Mouse (Mus musculus): ENCODE results near the gene Capn11. TPM values are rescaled to one million over a fixed set of nuclear protein-coding genes. Genes with fewer than 3 reads are reported as not detected.
A peak's percentile ranks its signal among the peaks of the same experiment; 100 is the strongest.

The Capn11 gene
- total and polyA plus RNA-seq, 2 experiments from 2014 or later: 1.3 to 1.5 TPM

GRCm38 (mm10) chr17:45584096-45584896 is 74.8 kb downstream of the Capn11 start:
- Histone ChIP-seq H3K27ac (ENCODE audit: low read depth, low read length) (peak overlapping the region; percentile 71), H3K27me3 (ENCODE audit: insufficient read depth, low read length) (no peaks in the 10 kb centered on the region), H3K9me3 (ENCODE audit: low read length) (no peaks in the 10 kb centered on the region), H3K4me3 (ENCODE audit: low read depth, low read length) (no peak overlapping the region), H3K4me1 (ENCODE audit: insufficient read depth) (no peaks in the 10 kb centered on the region), H3K4me2 (ENCODE audit: low read depth) (no peak overlapping the region), H3K9ac (peak overlapping the region; percentile 14; the same call in 1 of the 2 replicates), H3K36me3 (ENCODE audit: insufficient read depth) (peaks cover 13% of the 10 kb centered on the region; the same call in 1 of the 2 replicates)
- peak; percentile 74 for DNase-seq
- peak; percentile 74 for ATAC-seq
- WGBS: 31% methylated on average over 12 of the region's 12 CpGs
- TF ChIP-seq CTCF (IDR thresholded peaks at IDR 0.05; ENCODE audit: low read depth): no peak

GRCm38 (mm10) chr17:45582715-45583355 is 76.3 kb downstream of the Capn11 start:
- ATAC-seq (no peak), DNase-seq (no peak)
- peaks cover 9% of the 10 kb centered on the region; the same call in 1 of the 2 replicates for H3K36me3 ChIP-seq (ENCODE audit: insufficient read depth)
- no peak overlapping the region for H3K4me3 ChIP-seq (ENCODE audit: low read depth, low read length)
- no peaks in the 10 kb centered on the region for H3K9me3 ChIP-seq (ENCODE audit: low read length)
- H3K27ac ChIP-seq (ENCODE audit: low read depth, low read length): no peak overlapping the region
- H3K27me3 ChIP-seq (ENCODE audit: insufficient read depth, low read length): no peaks in the 10 kb centered on the region
- no peak overlapping the region for H3K4me2 ChIP-seq (ENCODE audit: low read depth)
- H3K4me1 ChIP-seq (ENCODE audit: insufficient read depth): no peaks in the 10 kb centered on the region
- H3K9ac ChIP-seq: no peak overlapping the region
- 79% methylated on average over 6 of the region's 6 CpGs for WGBS
- TF ChIP-seq CTCF (IDR thresholded peaks at IDR 0.05; ENCODE audit: low read depth): peak; percentile 73

- Histone ChIP-seq H3K27me3 (ENCODE audit: insufficient read depth, low read length) (no peaks in the 10 kb centered on the region), H3K4me3 (ENCODE audit: low read depth, low read length) (no peak overlapping the region), H3K36me3 (ENCODE audit: insufficient read depth) (peaks cover 9% of the 10 kb centered on the region; the same call in 1 of the 2 replicates), H3K27ac (ENCODE audit: low read depth, low read length) (no peak overlapping the region), H3K9ac (no peak overlapping the region), H3K9me3 (ENCODE audit: low read length) (no peaks in the 10 kb centered on the region), H3K4me1 (ENCODE audit: insufficient read depth) (no peaks in the 10 kb centered on the region), H3K4me2 (ENCODE audit: low read depth) (no peak overlapping the region)
- no peak for TF ChIP-seq CTCF (IDR thresholded peaks at IDR 0.05; ENCODE audit: low read depth)
- ATAC-seq (no peak), DNase-seq (no peak)
- 97% methylated on average over 6 of the region's 6 CpGs for WGBS
Measured at GRCm38 (mm10) chr17:45582188-45582587, 76.9 kb downstream of the Capn11 start.

GRCm38 (mm10) chr17:45581567-45581983 is 77.5 kb downstream of the Capn11 start:
- no peak overlapping the region for H3K4me2 ChIP-seq (ENCODE audit: low read depth)
- no peaks in the 10 kb centered on the region for H3K4me1 ChIP-seq (ENCODE audit: insufficient read depth)
- no peaks in the 10 kb centered on the region for H3K9me3 ChIP-seq (ENCODE audit: low read length)
- TF ChIP-seq CTCF (IDR thresholded peaks at IDR 0.05; ENCODE audit: low read depth): peak; percentile 85
- no peak overlapping the region for H3K4me3 ChIP-seq (ENCODE audit: low read depth, low read length)
- 10% methylated on average over 2 of the region's 2 CpGs for WGBS
- H3K36me3 ChIP-seq (ENCODE audit: insufficient read depth): 0 out of 2 replicates have a peak, but pooled peaks cover 5% of the 10 kb centered on the region
- no peaks in the 10 kb centered on the region for H3K27me3 ChIP-seq (ENCODE audit: insufficient read depth, low read length)
- no peak overlapping the region for H3K9ac ChIP-seq
- H3K27ac ChIP-seq (ENCODE audit: low read depth, low read length): no peak overlapping the region
- ATAC-seq (no peak), DNase-seq (peak; percentile 81)

- H3K4me1 ChIP-seq (ENCODE audit: insufficient read depth): no peaks in the 10 kb centered on the region
- no peaks in the 10 kb centered on the region for H3K9me3 ChIP-seq (ENCODE audit: low read length)
- DNase-seq: no peak
- no peak overlapping the region for H3K27ac ChIP-seq (ENCODE audit: low read depth, low read length)
- no peaks in the 10 kb centered on the region for H3K27me3 ChIP-seq (ENCODE audit: insufficient read depth, low read length)
- H3K4me2 ChIP-seq (ENCODE audit: low read depth): no peak overlapping the region
- no peak overlapping the region; the same call in 1 of the 2 replicates for H3K9ac ChIP-seq
- WGBS: 46% methylated on average over 12 of the region's 12 CpGs
- no peak for ATAC-seq
- H3K4me3 ChIP-seq (ENCODE audit: low read depth, low read length): no peak overlapping the region
- no peak for TF ChIP-seq CTCF (IDR thresholded peaks at IDR 0.05; ENCODE audit: low read depth)
- H3K36me3 ChIP-seq (ENCODE audit: insufficient read depth): 0 out of 2 replicates have a peak, but pooled peaks cover 5% of the 10 kb centered on the region
Measured at GRCm38 (mm10) chr17:45580958-45581477, 78.1 kb downstream of the Capn11 start.

Other genes with a start within 250 kb of the Capn11 start
- gene Cdc5l, start 225.6 kb downstream of the Capn11 start, total RNA-seq (2014; rRNA removed): 49.5 and 72.6 TPM in 2 replicates
- gene Cdc5l, start 225.6 kb downstream of the Capn11 start, polyA plus RNA-seq (2015; fragmentation: Nextera tagmentation; extraction: Ambion mirVana): 46.9 and 55.3 TPM in 2 replicates
- gene Spats1, start 183.9 kb downstream of the Capn11 start, total RNA-seq (2014; rRNA removed): 0.92 and 1.6 TPM in 2 replicates
- 1.3 and 2.7 TPM in 2 replicates for gene Spats1, start 183.9 kb downstream of the Capn11 start, polyA plus RNA-seq (2015; fragmentation: Nextera tagmentation; extraction: Ambion mirVana)
- 19.2 and 20.8 TPM in 2 replicates for gene Aars2, start 152.5 kb downstream of the Capn11 start, total RNA-seq (2014; rRNA removed)
- 10.9 and 12.0 TPM in 2 replicates for gene Aars2, start 152.5 kb downstream of the Capn11 start, polyA plus RNA-seq (2015; fragmentation: Nextera tagmentation; extraction: Ambion mirVana)
- gene Tcte1, start 135.9 kb downstream of the Capn11 start, total RNA-seq (2014; rRNA removed): 1.0 and 1.4 TPM in 2 replicates
- 4.7 and 5.7 TPM in 2 replicates for gene Tcte1, start 135.9 kb downstream of the Capn11 start, polyA plus RNA-seq (2015; fragmentation: Nextera tagmentation; extraction: Ambion mirVana)
- gene Tmem151b, start 109.6 kb downstream of the Capn11 start, total RNA-seq (2014; rRNA removed): 79.2 and 79.6 TPM in 2 replicates
- 32.2 and 33.7 TPM in 2 replicates for gene Tmem151b, start 109.6 kb downstream of the Capn11 start, polyA plus RNA-seq (2015; fragmentation: Nextera tagmentation; extraction: Ambion mirVana)
- gene Nfkbie, start 103.6 kb downstream of the Capn11 start, total RNA-seq (2014; rRNA removed): 2.8 and 3.1 TPM in 2 replicates
- 2.2 and 2.7 TPM in 2 replicates for gene Nfkbie, start 103.6 kb downstream of the Capn11 start, polyA plus RNA-seq (2015; fragmentation: Nextera tagmentation; extraction: Ambion mirVana)
- gene Slc35b2, start 95.5 kb downstream of the Capn11 start, total RNA-seq (2014; rRNA removed): 80.9 and 87.0 TPM in 2 replicates
- gene Slc35b2, start 95.5 kb downstream of the Capn11 start, polyA plus RNA-seq (2015; fragmentation: Nextera tagmentation; extraction: Ambion mirVana): 83.8 and 89.6 TPM in 2 replicates
- 1,283 and 1,351 TPM in 2 replicates for gene Hsp90ab1, start 86.1 kb downstream of the Capn11 start, total RNA-seq (2014; rRNA removed)
- gene Hsp90ab1, start 86.1 kb downstream of the Capn11 start, polyA plus RNA-seq (2015; fragmentation: Nextera tagmentation; extraction: Ambion mirVana): 1,258 and 1,497 TPM in 2 replicates
- 68.3 and 84.5 TPM in 2 replicates for gene Slc29a1, start 59.7 kb downstream of the Capn11 start, total RNA-seq (2014; rRNA removed)
- 76.2 and 84.4 TPM in 2 replicates for gene Slc29a1, start 59.7 kb downstream of the Capn11 start, polyA plus RNA-seq (2015; fragmentation: Nextera tagmentation; extraction: Ambion mirVana)
- not detected in 2 replicates for gene Mymx, start 57.2 kb downstream of the Capn11 start, total RNA-seq (2014; rRNA removed)
- gene Mymx, start 57.2 kb downstream of the Capn11 start, polyA plus RNA-seq (2015; fragmentation: Nextera tagmentation; extraction: Ambion mirVana): not detected in 2 replicates
- gene Mrpl14, start 27.0 kb upstream of the Capn11 start, total RNA-seq (2014; rRNA removed): 25.3 and 40.2 TPM in 2 replicates
- gene Mrpl14, start 27.0 kb upstream of the Capn11 start, polyA plus RNA-seq (2015; fragmentation: Nextera tagmentation; extraction: Ambion mirVana): 98.6 and 120 TPM in 2 replicates
- gene Tmem63b, start 27.6 kb upstream of the Capn11 start, total RNA-seq (2014; rRNA removed): 198 and 228 TPM in 2 replicates
- gene Tmem63b, start 27.6 kb upstream of the Capn11 start, polyA plus RNA-seq (2015; fragmentation: Nextera tagmentation; extraction: Ambion mirVana): 109 and 131 TPM in 2 replicates
- gene 1600014C23Rik, start 74.5 kb upstream of the Capn11 start, total RNA-seq (2014; rRNA removed): not detected in 2 replicates
- gene 1600014C23Rik, start 74.5 kb upstream of the Capn11 start, polyA plus RNA-seq (2015; fragmentation: Nextera tagmentation; extraction: Ambion mirVana): not detected in 2 replicates

Data from forebrain, postnatal 0 days (tissue).